Mouse (Mus musculus) kidney, embryonic 16.5 days (tissue): ENCODE data around the gene Srsf9. TPM values are rescaled to one million over a fixed set of nuclear protein-coding genes. Genes with fewer than 3 reads are reported as not detected.
A peak's percentile ranks its signal among the peaks of the same experiment; 100 is the strongest.
"Not testable (repeated sequence)": the region's sequence is repeated elsewhere in the genome, so short reads cannot be mapped to it uniquely, and the experiment has no call there.

Source experiments
- ATAC-seq: fragments of 200-750 bp; cut with Nextera tagmentation; 2 replicates; pipeline ENCODE4 v1.8.0; 2017; ENCODE audit warnings: moderate TSS enrichment; ENCODE audit not compliant: low FRiP score, low TSS enrichment
- H3K27ac ChIP-seq: fragments of 300-500 bp; sonication (generic); 2 replicates; pipeline ENCODE4 v1.5.1; 2014; ENCODE audit warnings: low read length
- H3K27me3 ChIP-seq: fragments of 300-500 bp; sonication (generic); 2 replicates; pipeline ENCODE4 v1.6.1; 2014; ENCODE audit warnings: low read length, control low read depth, mixed read lengths; ENCODE audit not compliant: insufficient read depth
- H3K36me3 ChIP-seq: fragments of 300-500 bp; sonication (generic); 2 replicates; pipeline ENCODE4 v1.6.1; 2014; ENCODE audit warnings: low read length, control low read depth, mixed read lengths; ENCODE audit not compliant: insufficient read depth
- H3K4me1 ChIP-seq: fragments of 300-500 bp; sonication (generic); 2 replicates; pipeline ENCODE4 v1.6.1; 2014; ENCODE audit warnings: low read length, control low read depth, mixed read lengths; ENCODE audit not compliant: insufficient read depth
- H3K4me2 ChIP-seq: fragments of 300-500 bp; sonication (generic); replicated peaks from 2 replicates; pipeline ENCODE4 v1.6.1; 2014; ENCODE audit warnings: low read depth, low read length
- H3K4me3 ChIP-seq: fragments of 300-500 bp; sonication (generic); 2 replicates; pipeline ENCODE4 v1.5.1; 2014; ENCODE audit warnings: mild to moderate bottlenecking, low read length
- H3K9ac ChIP-seq: fragments of 300-500 bp; sonication (generic); replicated peaks from 2 replicates; pipeline ENCODE4 v1.6.1; 2014; ENCODE audit warnings: low read length
- H3K9me3 ChIP-seq: fragments of 300-500 bp; sonication (generic); 2 replicates; pipeline ENCODE4 v1.6.1; 2016; ENCODE audit warnings: low read length, control low read depth
- WGBS: fragments of 180-500 bp; shearing (Covaris S2); extraction: QIAGEN DNeasy Blood & Tissue Kit; methylation state at CpG from one replicate; pipeline ENCODE4 v1.1.7; 2014; 5-methylcytosine and 5-hydroxymethylcytosine counted together
- polyA plus RNA-seq: library from polyadenylated mRNA; unstranded; fragments of >200 nt; fragmentation: Nextera tagmentation; extraction: Ambion mirVana; gene quantifications from 2 replicates; pipeline ENCODE4 v1.2.1, GENCODE M21; 2015

Srsf9 gene
- polyA plus RNA-seq, 1 experiment from 2014 or later: 258 TPM

GRCm38 (mm10) chr5:115300792-115301614 lies 26.0 kb upstream of the Srsf9 start, which contains the start of gene Dynll1:
Gene Dynll1 (minus strand): TSS chr5:115300999.
- Histone ChIP-seq H3K9ac (peak within 1 kb of the TSS; percentile 92), H3K36me3 (peaks cover 30% of the 10 kb centered on the region), H3K27ac (peak within 1 kb of the TSS; percentile 96), H3K4me3 (peak within 1 kb of the TSS; percentile 94), H3K27me3 (no peaks in the 10 kb centered on the region), H3K4me2 (peak within 1 kb of the TSS; percentile 63), H3K4me1 (peaks cover 24% of the 10 kb centered on the region), H3K9me3 (no peaks in the 10 kb centered on the region)
- ATAC-seq: peak; percentile 98
- under 1% methylated on average over 65 of the region's 66 CpGs for WGBS

GRCm38 (mm10) chr5:115301615-115302014 lies 25.4 kb upstream of the Srsf9 start:
- Histone ChIP-seq H3K4me1 (peaks cover 24% of the 10 kb centered on the region), H3K9me3 (no peaks in the 10 kb centered on the region), H3K27me3 (no peaks in the 10 kb centered on the region), H3K4me3 (peak overlapping the region; percentile 94), H3K9ac (peak overlapping the region; percentile 70), H3K4me2 (peak overlapping the region; percentile 62), H3K36me3 (peaks cover 24% of the 10 kb centered on the region), H3K27ac (peak overlapping the region; percentile 74)
- ATAC-seq: 0 out of 2 replicates have a peak, but pooled peaks have one; percentile 0
- WGBS: 17% methylated on average over 13 of the region's 13 CpGs

DNA sequence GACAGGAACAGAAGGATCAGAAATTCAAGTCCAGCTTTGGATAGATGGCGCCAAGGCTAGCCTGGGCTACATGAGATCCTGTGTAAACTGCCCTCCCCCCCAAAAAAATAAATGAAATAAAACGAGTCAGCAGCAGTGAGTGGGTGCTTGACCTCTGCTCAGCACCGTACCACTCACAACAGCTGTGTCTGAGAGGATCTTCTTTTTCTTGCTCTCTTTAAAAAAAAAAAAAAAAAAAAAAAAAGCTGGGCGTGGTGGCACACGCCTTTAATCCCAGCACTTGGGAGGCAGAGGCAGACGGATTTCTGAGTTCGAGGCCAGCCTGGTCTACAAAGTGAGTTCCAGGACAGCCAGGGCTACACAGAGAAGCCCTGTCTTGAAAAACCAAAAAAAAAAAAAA lies 24.8 kb upstream of the Srsf9 start:
- peaks cover 24% of the 10 kb centered on the region for H3K4me1 ChIP-seq
- peaks cover 18% of the 10 kb centered on the region for H3K36me3 ChIP-seq
- H3K27me3 ChIP-seq, H3K27ac ChIP-seq, H3K4me3 ChIP-seq, H3K9ac ChIP-seq, H3K9me3 ChIP-seq, ATAC-seq, H3K4me2 ChIP-seq: not testable (repeated sequence)
- 67% methylated on average over 3 of the region's 7 CpGs for WGBS

GRCm38 (mm10) chr5:115312354-115312753 lies 14.6 kb upstream of the Srsf9 start:
- Histone ChIP-seq H3K4me2 (no peak overlapping the region), H3K27ac (no peak overlapping the region), H3K9ac (no peak overlapping the region), H3K9me3 (no peaks in the 10 kb centered on the region), H3K4me3 (no peak overlapping the region), H3K36me3 (no peaks in the 10 kb centered on the region), H3K27me3 (no peaks in the 10 kb centered on the region), H3K4me1 (peaks cover 20% of the 10 kb centered on the region)
- WGBS: 84% methylated on average over 4 of the region's 4 CpGs
- no peak for ATAC-seq

- Histone ChIP-seq H3K4me2 (no peak overlapping the region), H3K4me3 (no peak overlapping the region), H3K4me1 (peaks cover 27% of the 10 kb centered on the region), H3K27me3 (no peaks in the 10 kb centered on the region), H3K9me3 (no peaks in the 10 kb centered on the region), H3K36me3 (no peaks in the 10 kb centered on the region), H3K9ac (no peak overlapping the region), H3K27ac (no peak overlapping the region)
- WGBS: 53% methylated on average over 10 of the region's 10 CpGs
- peak; percentile 52 for ATAC-seq
Measured at GRCm38 (mm10) chr5:115312816-115313667, 13.9 kb upstream of the Srsf9 start.

- 44% methylated on average over 5 of the region's 5 CpGs for WGBS
- peaks cover 31% of the 10 kb centered on the region for H3K4me1 ChIP-seq
- no peak overlapping the region for H3K4me3 ChIP-seq
- ATAC-seq: no peak
- H3K36me3 ChIP-seq: no peaks in the 10 kb centered on the region
- no peak overlapping the region for H3K4me2 ChIP-seq
- H3K27me3 ChIP-seq: no peaks in the 10 kb centered on the region
- H3K27ac ChIP-seq: no peak overlapping the region
- H3K9me3 ChIP-seq: no peaks in the 10 kb centered on the region
- H3K9ac ChIP-seq: no peak overlapping the region
Measured at GRCm38 (mm10) chr5:115313668-115313943, 13.4 kb upstream of the Srsf9 start.

GRCm38 (mm10) chr5:115316968-115317644 lies 9.9 kb upstream of the Srsf9 start:
- H3K36me3 ChIP-seq: no peaks in the 10 kb centered on the region
- no peak for ATAC-seq
- H3K27ac ChIP-seq: peak overlapping the region; percentile 9
- no peaks in the 10 kb centered on the region for H3K9me3 ChIP-seq
- H3K9ac ChIP-seq: peak overlapping the region; percentile 53
- 12% methylated on average over 14 of the region's 14 CpGs for WGBS
- H3K27me3 ChIP-seq: no peaks in the 10 kb centered on the region
- H3K4me2 ChIP-seq: peak overlapping the region; percentile 40
- peaks cover 43% of the 10 kb centered on the region for H3K4me1 ChIP-seq
- no peak overlapping the region for H3K4me3 ChIP-seq

- Histone ChIP-seq H3K27me3 (no peaks in the 10 kb centered on the region), H3K4me2 (peak overlapping the region; percentile 40), H3K9ac (peak overlapping the region; percentile 53), H3K9me3 (no peaks in the 10 kb centered on the region), H3K36me3 (no peaks in the 10 kb centered on the region), H3K27ac (peak overlapping the region; percentile 18), H3K4me1 (peaks cover 43% of the 10 kb centered on the region), H3K4me3 (0 out of 2 replicates have a peak overlapping the region, but pooled peaks have one; percentile 12)
- peak; percentile 29; the same call in 1 of the 2 replicates for ATAC-seq
- WGBS: 6% methylated on average over 10 of the region's 10 CpGs
Measured at GRCm38 (mm10) chr5:115317645-115318328, 9.2 kb upstream of the Srsf9 start.
